Mouse (Mus musculus): ENCODE data around the gene Rps9. TPM values are rescaled to one million over a fixed set of nuclear protein-coding genes. Genes with fewer than 3 reads are reported as not detected.
A peak's percentile ranks its signal among the peaks of the same experiment; 100 is the strongest.
"Not testable (repeated sequence)": the region's sequence is repeated elsewhere in the genome, so short reads cannot be mapped to it uniquely, and the experiment has no call there.

Rps9 gene
- polyA plus RNA-seq, 1 experiment from 2014 or later = 1,414 TPM

GRCm38 (mm10) chr7:3705461-3705860 is 1.7 kb downstream of the Rps9 start:
- H3K4me3 ChIP-seq = peak overlapping the region; percentile 87
- H3K27ac ChIP-seq (replicated peaks) = peak overlapping the region; percentile 96
- DNase-seq (ENCODE audit: low spot score) = peak; percentile 17
- H3K27me3 ChIP-seq (replicated peaks; ENCODE audit: low read depth, poor library complexity, severe bottlenecking); H3K9me3 ChIP-seq: not testable (repeated sequence)
- WGBS = 9% methylated on average over 7 of the region's 7 CpGs
- H3K4me1 ChIP-seq = peaks cover 13% of the 10 kb centered on the region
- H3K36me3 ChIP-seq (replicated peaks) = peaks cover 56% of the 10 kb centered on the region

- WGBS = 43% methylated on average over 6 of the region's 6 CpGs
- Histone ChIP-seq H3K4me1 (peaks cover 13% of the 10 kb centered on the region), H3K9me3 (no peaks in the 10 kb centered on the region), H3K36me3 (replicated peaks) (peaks cover 55% of the 10 kb centered on the region), H3K27me3 (replicated peaks; ENCODE audit: low read depth, poor library complexity, severe bottlenecking) (no peaks in the 10 kb centered on the region), H3K4me3 (peak overlapping the region; percentile 87), H3K27ac (replicated peaks) (peak overlapping the region; percentile 96)
- no peak for DNase-seq (ENCODE audit: low spot score)
Measured at GRCm38 (mm10) chr7:3705911-3706310, 2.1 kb downstream of the Rps9 start.

DNA sequence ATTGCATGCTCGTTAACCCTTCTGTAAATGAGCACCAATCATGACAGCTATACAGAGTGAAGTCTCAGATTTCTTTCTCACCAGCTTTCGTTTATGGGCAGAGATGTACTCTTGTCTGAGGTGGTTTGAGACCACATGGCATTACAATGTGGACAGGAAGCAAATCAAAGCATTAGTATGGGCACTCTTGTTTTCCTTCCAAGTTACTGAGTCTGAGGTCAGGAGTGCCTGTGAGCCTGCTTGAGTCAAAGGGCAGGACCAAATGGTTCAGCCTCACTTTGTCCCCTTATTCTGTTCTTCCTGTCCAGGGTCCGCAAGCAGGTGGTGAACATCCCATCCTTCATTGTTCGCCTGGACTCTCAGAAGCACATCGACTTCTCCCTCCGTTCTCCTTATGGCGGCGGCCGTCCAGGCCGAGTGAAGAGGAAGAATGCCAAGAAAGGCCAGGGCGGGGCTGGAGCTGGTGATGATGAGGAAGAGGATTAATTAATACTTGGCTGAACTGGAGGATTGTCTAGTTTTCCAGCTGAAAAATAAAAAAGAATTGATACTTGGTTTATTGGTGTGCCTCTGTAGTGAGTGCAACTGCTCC is 2.6 kb downstream of the Rps9 start:
- peaks cover 49% of the 10 kb centered on the region for H3K36me3 ChIP-seq (replicated peaks)
- H3K27ac ChIP-seq (replicated peaks) = no peak overlapping the region
- H3K9me3 ChIP-seq = no peaks in the 10 kb centered on the region
- H3K27me3 ChIP-seq (replicated peaks; ENCODE audit: low read depth, poor library complexity, severe bottlenecking) = no peaks in the 10 kb centered on the region
- DNase-seq (ENCODE audit: low spot score) = no peak
- H3K4me3 ChIP-seq = peak overlapping the region; percentile 87
- 64% methylated on average over 11 of the region's 11 CpGs for WGBS
- H3K4me1 ChIP-seq = peaks cover 13% of the 10 kb centered on the region

GRCm38 (mm10) chr7:3707027-3707426 is 3.2 kb downstream of the Rps9 start:
- WGBS = 67% methylated on average over 4 of the region's 4 CpGs
- peak overlapping the region; percentile 87 for H3K4me3 ChIP-seq
- H3K9me3 ChIP-seq = no peaks in the 10 kb centered on the region

DNA sequence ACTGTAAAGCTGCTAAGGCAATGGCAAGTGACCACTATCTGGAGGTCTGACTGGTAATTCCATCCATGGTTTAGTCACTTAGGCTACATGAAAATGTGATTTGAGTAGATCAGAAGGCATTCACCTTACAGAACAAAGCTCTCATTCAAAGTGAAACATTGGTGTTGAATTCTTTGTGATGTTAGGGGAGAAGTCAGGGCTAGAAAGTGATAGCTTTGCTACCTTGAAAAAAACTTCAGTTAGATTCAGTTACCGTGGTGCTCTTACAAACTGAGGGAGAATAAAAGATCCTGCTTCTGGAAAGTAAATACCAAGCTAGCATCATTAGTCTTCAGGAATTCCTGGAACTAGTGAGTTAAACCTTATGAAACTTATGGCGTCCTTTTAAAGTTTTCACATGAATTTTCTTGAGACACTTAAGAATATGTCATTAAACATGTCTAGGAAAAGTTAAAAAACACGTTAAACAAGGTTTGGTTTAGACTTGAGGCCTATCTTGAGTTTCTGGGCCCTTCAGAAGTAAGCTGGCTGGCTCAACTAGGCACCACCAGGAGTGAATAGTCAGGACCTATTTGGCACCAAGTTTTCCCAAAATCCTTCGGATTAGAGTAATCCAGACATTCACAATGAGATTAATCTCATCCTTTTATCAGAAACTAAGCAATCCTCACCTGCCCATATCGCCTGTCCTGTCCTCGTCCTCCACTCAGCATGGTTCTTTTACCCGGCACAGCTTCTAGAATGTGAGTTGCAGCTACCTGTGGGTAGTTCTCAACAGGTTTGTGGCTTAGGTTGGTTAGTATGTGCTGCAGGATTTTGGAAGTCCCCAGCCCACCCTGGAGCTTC is 4.0 kb downstream of the Rps9 start:
- H3K27ac ChIP-seq (replicated peaks) = no peak overlapping the region
- no peaks in the 10 kb centered on the region for H3K9me3 ChIP-seq
- no peaks in the 10 kb centered on the region for H3K27me3 ChIP-seq (replicated peaks; ENCODE audit: low read depth, poor library complexity, severe bottlenecking)
- peaks cover 43% of the 10 kb centered on the region for H3K36me3 ChIP-seq (replicated peaks)
- WGBS = 19% methylated on average over 7 of the region's 7 CpGs
- H3K4me3 ChIP-seq = no peak overlapping the region
- peaks cover 13% of the 10 kb centered on the region for H3K4me1 ChIP-seq
- DNase-seq (ENCODE audit: low spot score) = peak; percentile 23

More at GRCm38 (mm10) chr7:3707027-3707426, 3.2 kb downstream of the Rps9 start:
- no peaks in the 10 kb centered on the region for H3K27me3 ChIP-seq (replicated peaks; ENCODE audit: low read depth, poor library complexity, severe bottlenecking)
- peaks cover 44% of the 10 kb centered on the region for H3K36me3 ChIP-seq (replicated peaks)
- peaks cover 13% of the 10 kb centered on the region for H3K4me1 ChIP-seq
- no peak overlapping the region for H3K27ac ChIP-seq (replicated peaks)
- DNase-seq (ENCODE audit: low spot score) = no peak

GRCm38 (mm10) chr7:3708447-3708980 is 4.7 kb downstream of the Rps9 start:
- 37% methylated on average over 5 of the region's 5 CpGs for WGBS
- Histone ChIP-seq H3K36me3 (replicated peaks) (peaks cover 43% of the 10 kb centered on the region), H3K4me1 (peaks cover 13% of the 10 kb centered on the region)
- H3K27ac ChIP-seq (replicated peaks); DNase-seq (ENCODE audit: low spot score); H3K4me3 ChIP-seq; H3K9me3 ChIP-seq; H3K27me3 ChIP-seq (replicated peaks; ENCODE audit: low read depth, poor library complexity, severe bottlenecking): not testable (repeated sequence)

DNA sequence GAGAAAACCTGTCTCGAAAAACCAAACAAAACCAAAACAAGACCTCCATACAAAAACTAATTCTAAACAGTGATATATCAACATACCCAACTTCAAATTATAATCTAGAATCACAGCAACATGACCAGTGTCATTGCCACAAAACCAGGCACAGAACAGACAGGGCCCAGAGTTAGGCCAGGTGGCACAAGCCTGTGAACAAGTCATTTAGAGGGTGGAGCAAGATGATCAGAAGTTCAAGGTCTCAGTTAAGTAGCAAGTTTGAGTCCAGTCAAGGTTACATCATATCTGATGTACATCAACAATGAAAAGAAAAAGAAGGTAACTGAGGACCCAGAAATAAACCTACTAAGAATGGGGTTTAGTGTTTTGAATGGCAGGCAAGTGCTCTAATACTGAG is 5.2 kb downstream of the Rps9 start:
- Histone ChIP-seq H3K36me3 (replicated peaks) (peaks cover 43% of the 10 kb centered on the region), H3K9me3 (no peaks in the 10 kb centered on the region), H3K4me3 (no peak overlapping the region), H3K4me1 (peaks cover 13% of the 10 kb centered on the region), H3K27ac (replicated peaks) (no peak overlapping the region), H3K27me3 (replicated peaks; ENCODE audit: low read depth, poor library complexity, severe bottlenecking) (no peaks in the 10 kb centered on the region)
- DNase-seq (ENCODE audit: low spot score) = no peak
- 89% methylated on average over 1 of the region's 1 CpGs for WGBS

GRCm38 (mm10) chr7:3712264-3712942 is 8.6 kb downstream of the Rps9 start:
- Histone ChIP-seq H3K9me3 (no peaks in the 10 kb centered on the region), H3K4me1 (no peaks in the 10 kb centered on the region), H3K4me3 (no peak overlapping the region), H3K36me3 (replicated peaks) (peaks cover 12% of the 10 kb centered on the region), H3K27ac (replicated peaks) (no peak overlapping the region), H3K27me3 (replicated peaks; ENCODE audit: low read depth, poor library complexity, severe bottlenecking) (no peaks in the 10 kb centered on the region)
- 45% methylated on average over 5 of the region's 5 CpGs for WGBS
- DNase-seq (ENCODE audit: low spot score) = no peak

GRCm38 (mm10) chr7:3715249-3715648 is 11.5 kb downstream of the Rps9 start:
- Histone ChIP-seq H3K27ac (replicated peaks) (no peak overlapping the region), H3K27me3 (replicated peaks; ENCODE audit: low read depth, poor library complexity, severe bottlenecking) (no peaks in the 10 kb centered on the region), H3K4me1 (no peaks in the 10 kb centered on the region), H3K4me3 (no peak overlapping the region), H3K9me3 (no peaks in the 10 kb centered on the region), H3K36me3 (replicated peaks) (0 out of 2 replicates have a peak, but pooled peaks cover 3% of the 10 kb centered on the region)
- no peak for DNase-seq (ENCODE audit: low spot score)
- whole genome bisulfite sequencing = 71% methylated on average over 1 of the region's 1 CpGs

GRCm38 (mm10) chr7:3720268-3720667 is 16.5 kb downstream of the Rps9 start, which contains the start of gene Pirb:
TSS of gene Pirb (minus strand) at chr7:3720391.
- not testable (repeated sequence) for H3K27me3 ChIP-seq (replicated peaks; ENCODE audit: low read depth, poor library complexity, severe bottlenecking); H3K27ac ChIP-seq (replicated peaks); H3K4me3 ChIP-seq; H3K4me1 ChIP-seq; DNase-seq (ENCODE audit: low spot score); H3K36me3 ChIP-seq (replicated peaks); H3K9me3 ChIP-seq
- 64% methylated on average over 1 of the region's 3 CpGs for WGBS

GRCm38 (mm10) chr7:3725459-3725858 is 21.7 kb downstream of the Rps9 start:
- H3K36me3 ChIP-seq (replicated peaks); H3K4me1 ChIP-seq; H3K27me3 ChIP-seq (replicated peaks; ENCODE audit: low read depth, poor library complexity, severe bottlenecking); DNase-seq (ENCODE audit: low spot score); H3K9me3 ChIP-seq; H3K4me3 ChIP-seq; H3K27ac ChIP-seq (replicated peaks): not testable (repeated sequence)

- H3K9me3 ChIP-seq; H3K27me3 ChIP-seq (replicated peaks; ENCODE audit: low read depth, poor library complexity, severe bottlenecking); H3K4me1 ChIP-seq; DNase-seq (ENCODE audit: low spot score); H3K27ac ChIP-seq (replicated peaks); H3K4me3 ChIP-seq; H3K36me3 ChIP-seq (replicated peaks): not testable (repeated sequence)
- WGBS = no CpG with 5 or more reads among the region's 1 CpGs
Measured at GRCm38 (mm10) chr7:3732675-3733074, 28.9 kb downstream of the Rps9 start.
